Mouse (Mus musculus): ENCODE results near the gene Olfr44.
A peak's percentile ranks its signal among the peaks of the same experiment; 100 is the strongest.

The Olfr44 gene

GRCm38 (mm10) chr9:39493895-39494294 is at the start of gene Olfr44:
Gene Olfr44, minus strand, starts transcription at chr9:39493995.
- no peak for DNase-seq

- no peak for DNase-seq
Observed at GRCm38 (mm10) chr9:39523616-39524285, 30.0 kb upstream of the Olfr44 start.

GRCm38 (mm10) chr9:39518595-39518994 is 24.8 kb upstream of the Olfr44 start:
- no peak for DNase-seq

- DNase-seq, result no peak
Observed at GRCm38 (mm10) chr9:39515531-39515930, 21.7 kb upstream of the Olfr44 start, which contains the start of gene Olfr957. Gene Olfr957, minus strand, starts transcription at chr9:39515809.

- DNase-seq, result no peak
Observed at GRCm38 (mm10) chr9:39509412-39509811, 15.6 kb upstream of the Olfr44 start.

GRCm38 (mm10) chr9:39508998-39509397 is 15.2 kb upstream of the Olfr44 start:
- peak; percentile 41 to 72 for DNase-seq

GRCm38 (mm10) chr9:39471844-39472243 is 22.0 kb downstream of the Olfr44 start, which contains the start of gene Olfr955:
Gene Olfr955, minus strand, starts transcription at chr9:39471944.
- DNase-seq, result no peak

- DNase-seq, result no peak
Observed at GRCm38 (mm10) chr9:39456401-39456800, 37.4 kb downstream of the Olfr44 start, which contains the start of gene Olfr954. Gene Olfr954, plus strand, starts transcription at chr9:39456701.
